Mouse (Mus musculus) myocyte (in vitro differentiated cells): ENCODE data around the gene Fhl3. TPM values are rescaled to one million over a fixed set of nuclear protein-coding genes. Genes with fewer than 3 reads are reported as not detected.

Source experiments
- H3K27me3 ChIP-seq: one replicate; pipeline ENCODE4 v1.6.1; 2011; ENCODE audit not compliant: control insufficient read depth, insufficient read depth, insufficient read length
- H3K36me3 ChIP-seq: one replicate; pipeline ENCODE4 v1.6.1; 2011; ENCODE audit not compliant: control insufficient read depth, insufficient read depth
- H3K4me2 ChIP-seq: one replicate; pipeline ENCODE4 v1.6.1; 2011; ENCODE audit warnings: low read depth, control low read depth
- H3K4me3 ChIP-seq: one replicate; pipeline ENCODE4 v1.5.1; 2011; ENCODE audit warnings: mild to moderate bottlenecking, control low read depth, moderate library complexity
- H3K79me2 ChIP-seq: one replicate; pipeline ENCODE4 v1.6.1; 2011; ENCODE audit not compliant: control insufficient read depth, insufficient read depth
- H3ac ChIP-seq: one replicate; pipeline ENCODE4 v1.6.1; 2011; ENCODE audit not compliant: control insufficient read depth, insufficient read length
- CEBPB ChIP-seq: IDR thresholded peaks from 2 replicates; pipeline ENCODE4 v1.6.1; 2011; ENCODE audit warnings: mild to moderate bottlenecking, moderate library complexity; ENCODE audit not compliant: poor library complexity, insufficient read depth, severe bottlenecking
- E2F4 ChIP-seq: IDR thresholded peaks from one replicate; pipeline ENCODE4 v1.6.1; 2011; ENCODE audit warnings: mild to moderate bottlenecking, control low read depth, moderate library complexity; ENCODE audit not compliant: insufficient read depth
- MAX ChIP-seq: IDR thresholded peaks from one replicate; pipeline ENCODE4 v1.6.1; 2011; ENCODE audit warnings: low read depth, mild to moderate bottlenecking, control low read depth
- MYOD1 ChIP-seq, 3 experiments: IDR thresholded peaks; one replicate each; pipeline ENCODE4 v1.6.1; 2011; ENCODE audit warnings: control low read depth in 2 of 3, low read depth in 2 of 3, mild to moderate bottlenecking in 2 of 3, moderate library complexity in 1 of 3; ENCODE audit not compliant: insufficient read length in 2 of 3, control insufficient read depth in 1 of 3
- MYOG ChIP-seq, 3 experiments: IDR thresholded peaks; one replicate each; pipeline ENCODE4 v1.6.1; 2011; ENCODE audit warnings: control low read depth in 2 of 3, low read depth in 2 of 3, mild to moderate bottlenecking in 2 of 3; ENCODE audit not compliant: insufficient read length in 2 of 3, control insufficient read depth in 1 of 3, insufficient read depth in 1 of 3
- POLR2A ChIP-seq: IDR thresholded peaks from one replicate; pipeline ENCODE4 v1.6.1; 2011; ENCODE audit warnings: low read depth, mild to moderate bottlenecking, control low read depth, moderate library complexity; ENCODE audit not compliant: insufficient read length
- POLR2AphosphoS2 ChIP-seq: IDR thresholded peaks from one replicate; pipeline ENCODE4 v1.6.1; 2011; ENCODE audit warnings: low read depth, control low read depth; ENCODE audit not compliant: insufficient read length
- REST ChIP-seq: IDR thresholded peaks from one replicate; pipeline ENCODE4 v1.6.1; 2011; ENCODE audit warnings: mild to moderate bottlenecking, control low read depth, moderate library complexity; ENCODE audit not compliant: insufficient read depth, insufficient read length
- SRF ChIP-seq: IDR thresholded peaks from one replicate; pipeline ENCODE4 v1.6.1; 2011; ENCODE audit warnings: low read depth; ENCODE audit not compliant: control insufficient read depth, insufficient read length
- TCF12 ChIP-seq: IDR thresholded peaks from one replicate; pipeline ENCODE4 v1.6.1; 2011; ENCODE audit warnings: mild to moderate bottlenecking, control low read depth; ENCODE audit not compliant: poor library complexity, insufficient read depth, severe bottlenecking
- TCF3 ChIP-seq: IDR thresholded peaks from one replicate; pipeline ENCODE4 v1.6.1; 2011; ENCODE audit warnings: low read depth, control low read depth; ENCODE audit not compliant: insufficient read length
- USF1 ChIP-seq: IDR thresholded peaks from one replicate; pipeline ENCODE4 v1.6.1; 2011; ENCODE audit warnings: low read depth, mild to moderate bottlenecking, control low read depth, moderate library complexity
- polyA plus RNA-seq: library from polyadenylated mRNA; unstranded; fragments of >200 nt; fragmentation: generic; extraction: Trizol; gene quantifications from one replicate; pipeline ENCODE4 v1.2.1, GENCODE M21; 2012; ENCODE audit warnings: missing spikeins

Gene Fhl3
- polyA plus RNA-seq, 1 experiment = 110 TPM

GRCm38 (mm10) chr4:124664604-124665003, 35.9 kb upstream of the Fhl3 start:
- Histone ChIP-seq H3K4me2 (peak overlapping the region; percentile 55), H3K36me3 (no peaks in the 10 kb centered on the region), H3ac (no peak overlapping the region), H3K27me3 (peaks cover 68% of the 10 kb centered on the region), H3K79me2 (no peaks in the 10 kb centered on the region), H3K4me3 (no peak overlapping the region)
- TF ChIP-seq SRF (no peak), E2F4 (no peak), POLR2A (no peak), USF1 (no peak), REST (no peak), MAX (no peak), TCF3 (no peak), MYOG (IDR thresholded peaks at IDR 0.05; ENCODE audit: control insufficient read depth in 1 of 3, insufficient read depth in 1 of 3, insufficient read length in 2 of 3, low read depth in 2 of 3) (no peak), MYOD1 (IDR thresholded peaks at IDR 0.05; ENCODE audit: control insufficient read depth in 1 of 3, insufficient read length in 2 of 3, low read depth in 2 of 3) (no peak), POLR2AphosphoS2 (no peak), CEBPB (no peak), TCF12 (no peak)

DNA sequence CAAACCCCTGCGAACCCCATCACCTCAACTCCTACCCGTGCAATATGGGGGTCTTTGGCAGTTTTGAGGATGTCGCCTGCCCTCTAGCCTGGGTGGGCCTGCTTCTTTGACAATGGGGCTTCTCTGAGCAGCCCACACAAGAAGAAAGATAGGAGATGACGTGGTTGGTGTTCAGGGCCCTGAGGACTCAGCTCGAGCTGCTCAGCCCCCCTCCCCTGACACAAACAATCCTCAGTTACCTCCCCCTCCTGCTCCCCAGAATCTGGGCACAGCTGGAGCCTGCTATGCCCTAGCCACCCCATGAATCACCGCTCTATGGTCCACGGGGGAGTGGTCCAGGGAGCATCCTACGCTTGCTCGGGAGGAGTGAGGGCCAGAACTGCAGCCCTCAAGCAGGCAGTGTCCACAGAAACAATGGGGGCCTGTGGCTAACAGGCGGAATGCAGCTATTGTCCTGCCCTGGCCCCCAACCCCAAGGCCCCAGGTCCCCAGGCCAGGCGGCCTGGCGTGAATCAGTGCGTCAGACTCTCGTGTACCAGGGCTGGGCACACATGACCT, 32.9 kb upstream of the Fhl3 start:
- Histone ChIP-seq H3ac (no peak overlapping the region), H3K36me3 (no peaks in the 10 kb centered on the region), H3K4me3 (no peak overlapping the region), H3K27me3 (peaks cover 42% of the 10 kb centered on the region), H3K79me2 (no peaks in the 10 kb centered on the region), H3K4me2 (no peak overlapping the region)
- TF ChIP-seq TCF3 = no peak
- no peak for TF ChIP-seq E2F4
- TF ChIP-seq POLR2AphosphoS2 = no peak
- no peak for TF ChIP-seq MAX
- TF ChIP-seq POLR2A = no peak

DNA sequence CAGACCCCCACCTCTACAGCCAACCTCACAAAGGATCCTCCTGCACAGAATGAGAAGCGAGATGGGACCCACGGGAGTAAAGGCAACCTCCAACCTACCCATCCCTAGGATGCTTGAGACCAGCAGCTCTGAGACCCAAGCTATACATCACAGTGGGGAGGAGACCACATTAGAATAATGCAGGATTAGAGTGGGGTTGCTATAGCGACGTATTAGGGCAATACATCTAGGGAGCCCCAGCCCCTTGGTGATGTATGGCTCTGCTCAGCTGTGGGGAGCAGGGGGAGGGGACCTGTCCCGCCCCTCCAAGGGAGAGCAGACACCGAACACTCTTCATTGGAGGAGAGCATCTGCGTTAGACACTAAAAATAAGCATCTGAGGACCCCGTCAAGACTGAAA, 32.4 kb upstream of the Fhl3 start:
- Histone ChIP-seq H3K4me3 (no peak overlapping the region), H3K27me3 (peaks cover 36% of the 10 kb centered on the region), H3ac (no peak overlapping the region), H3K36me3 (no peaks in the 10 kb centered on the region), H3K4me2 (no peak overlapping the region), H3K79me2 (no peaks in the 10 kb centered on the region)
- TF ChIP-seq POLR2A (no peak), MYOD1 (IDR thresholded peaks at IDR 0.05; ENCODE audit: control insufficient read depth in 1 of 3, insufficient read length in 2 of 3, low read depth in 2 of 3) (no peak), USF1 (no peak), MYOG (IDR thresholded peaks at IDR 0.05; ENCODE audit: control insufficient read depth in 1 of 3, insufficient read depth in 1 of 3, insufficient read length in 2 of 3, low read depth in 2 of 3) (no peak), TCF3 (no peak), TCF12 (no peak), MAX (no peak), E2F4 (no peak), REST (no peak), CEBPB (no peak), POLR2AphosphoS2 (no peak), SRF (no peak)

DNA sequence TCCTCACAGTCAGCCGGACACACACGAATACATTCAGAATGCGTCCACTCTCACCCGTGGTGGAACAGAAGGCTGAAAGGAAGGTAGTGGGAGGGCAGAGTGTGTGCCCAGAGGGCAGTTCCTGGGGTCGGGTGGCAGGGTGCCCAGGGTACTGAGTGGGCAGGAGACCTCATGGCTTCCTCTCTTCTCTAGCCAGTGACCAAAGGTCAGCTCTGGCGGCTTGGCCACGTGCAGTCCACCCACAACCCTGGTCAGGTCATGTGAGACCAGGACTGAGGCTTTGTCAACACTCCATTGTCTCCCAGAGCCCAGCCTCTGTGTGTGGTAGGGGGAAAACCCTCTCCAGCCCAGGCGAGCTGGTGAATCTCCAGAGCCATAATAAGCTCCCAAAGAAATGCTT, 30.3 kb upstream of the Fhl3 start:
- Histone ChIP-seq H3K79me2 (no peaks in the 10 kb centered on the region), H3K27me3 (peaks cover 19% of the 10 kb centered on the region), H3K4me2 (no peak overlapping the region), H3ac (no peak overlapping the region), H3K36me3 (no peaks in the 10 kb centered on the region), H3K4me3 (no peak overlapping the region)
- TF ChIP-seq SRF (no peak), E2F4 (no peak), MYOD1 (IDR thresholded peaks at IDR 0.05; ENCODE audit: control insufficient read depth in 1 of 3, insufficient read length in 2 of 3, low read depth in 2 of 3) (no peak), POLR2AphosphoS2 (no peak), REST (no peak), CEBPB (no peak), TCF12 (no peak), POLR2A (no peak), MAX (no peak), TCF3 (no peak), USF1 (no peak), MYOG (IDR thresholded peaks at IDR 0.05; ENCODE audit: control insufficient read depth in 1 of 3, insufficient read depth in 1 of 3, insufficient read length in 2 of 3, low read depth in 2 of 3) (no peak)

GRCm38 (mm10) chr4:124671583-124671982, 28.9 kb upstream of the Fhl3 start:
- no peaks in the 10 kb centered on the region for H3K79me2 ChIP-seq
- no peak for TF ChIP-seq MYOG (IDR thresholded peaks at IDR 0.05; ENCODE audit: control insufficient read depth in 1 of 3, insufficient read depth in 1 of 3, insufficient read length in 2 of 3, low read depth in 2 of 3)
- TF ChIP-seq MYOD1 (IDR thresholded peaks at IDR 0.05; ENCODE audit: control insufficient read depth in 1 of 3, insufficient read length in 2 of 3, low read depth in 2 of 3) = no peak
- TF ChIP-seq CEBPB = no peak
- TF ChIP-seq TCF12 = no peak
- no peak for TF ChIP-seq USF1
- TF ChIP-seq MAX = no peak
- no peak for TF ChIP-seq POLR2A
- no peak for TF ChIP-seq TCF3
- no peak for TF ChIP-seq SRF
- no peak for TF ChIP-seq REST
- no peak for TF ChIP-seq POLR2AphosphoS2
- TF ChIP-seq E2F4 = no peak
- no peak overlapping the region for H3K4me3 ChIP-seq
- peaks cover 17% of the 10 kb centered on the region for H3K27me3 ChIP-seq
- no peak overlapping the region for H3K4me2 ChIP-seq
- peaks cover 8% of the 10 kb centered on the region for H3K36me3 ChIP-seq
- no peak overlapping the region for H3ac ChIP-seq
